Mouse (Mus musculus): ENCODE measurements at regions not wholly inside any gene's neighbourhood (a gene's known extent, or its start where the extent isn't known, plus 50 kb on each side); places are given as distances from the start of the nearest gene placed in this dataset.

- Histone ChIP-seq H3K36me3 (ENCODE audit: insufficient read depth, low read length) (no peaks in the 10 kb centered on the region), H3K9ac (replicated peaks; ENCODE audit: low read length, poor library complexity, severe bottlenecking) (no peak overlapping the region), H3K4me3 (ENCODE audit: low read depth, low read length) (no peak overlapping the region), H3K9me3 (ENCODE audit: low read length) (no peaks in the 10 kb centered on the region), H3K27ac (ENCODE audit: low read depth, low read length) (no peak overlapping the region), H3K4me1 (ENCODE audit: insufficient read depth, low read length) (0 out of 2 replicates have a peak, but pooled peaks cover 2% of the 10 kb centered on the region), H3K4me2 (ENCODE audit: low read depth, low read length, poor library complexity, severe bottlenecking) (no peak overlapping the region), H3K27me3 (ENCODE audit: insufficient read depth, low read length) (no peaks in the 10 kb centered on the region)
- no peak for DNase-seq (ENCODE audit: low spot score)
- 69% methylated on average over 8 of the region's 8 CpGs for WGBS
- no peak for TF ChIP-seq CTCF (IDR thresholded peaks at IDR 0.05)
- ATAC-seq (ENCODE audit: low FRiP score), result no peak
Observed at GRCm38 (mm10) chr9:46903491-46904220, 94.9 kb upstream of the Gm4791 start.

- Histone ChIP-seq H3K4me3 (ENCODE audit: low read depth, low read length) (no peak overlapping the region), H3K9ac (replicated peaks; ENCODE audit: low read length, poor library complexity, severe bottlenecking) (no peak overlapping the region), H3K4me2 (ENCODE audit: low read depth, low read length, poor library complexity, severe bottlenecking) (no peak overlapping the region), H3K27me3 (ENCODE audit: insufficient read depth, low read length) (no peaks in the 10 kb centered on the region), H3K36me3 (ENCODE audit: insufficient read depth, low read length) (no peaks in the 10 kb centered on the region), H3K4me1 (ENCODE audit: insufficient read depth, low read length) (0 out of 2 replicates have a peak, but pooled peaks cover 3% of the 10 kb centered on the region), H3K9me3 (ENCODE audit: low read length) (no peaks in the 10 kb centered on the region), H3K27ac (ENCODE audit: low read depth, low read length) (no peak overlapping the region)
- ATAC-seq (ENCODE audit: low FRiP score) (no peak), DNase-seq (ENCODE audit: low spot score) (no peak)
- WGBS, result 57% methylated on average over 2 of the region's 2 CpGs
- TF ChIP-seq CTCF (IDR thresholded peaks at IDR 0.05), result no peak
Observed at GRCm38 (mm10) chr9:46899283-46899682, 99.3 kb upstream of the Gm4791 start.

DNA sequence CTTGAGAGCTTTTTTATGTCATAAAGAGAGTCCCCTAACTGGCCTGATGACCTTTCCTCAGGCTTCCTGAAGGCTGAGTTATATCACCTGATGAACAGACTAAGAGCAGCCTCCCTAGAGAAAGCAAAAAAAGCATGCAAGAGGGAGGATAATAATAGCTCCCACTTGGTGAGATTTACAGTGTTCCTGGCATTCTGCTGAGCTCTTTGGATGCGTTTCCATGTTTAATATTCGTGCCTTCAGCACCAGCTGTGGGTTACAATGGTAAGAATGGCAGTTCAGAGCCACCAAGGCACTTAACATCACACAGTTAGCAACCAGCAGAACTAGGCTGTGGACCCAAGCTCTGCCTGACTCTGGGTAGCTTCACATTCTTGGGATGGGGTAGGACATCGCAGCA is 100.4 kb upstream of the Gm4791 start:
- Histone ChIP-seq H3K27ac (ENCODE audit: low read depth, low read length) (no peak overlapping the region), H3K4me3 (ENCODE audit: low read depth, low read length) (no peak overlapping the region), H3K9ac (replicated peaks; ENCODE audit: low read length, poor library complexity, severe bottlenecking) (no peak overlapping the region), H3K27me3 (ENCODE audit: insufficient read depth, low read length) (no peaks in the 10 kb centered on the region), H3K9me3 (ENCODE audit: low read length) (no peaks in the 10 kb centered on the region), H3K36me3 (ENCODE audit: insufficient read depth, low read length) (no peaks in the 10 kb centered on the region), H3K4me2 (ENCODE audit: low read depth, low read length, poor library complexity, severe bottlenecking) (no peak overlapping the region), H3K4me1 (ENCODE audit: insufficient read depth, low read length) (0 out of 2 replicates have a peak, but pooled peaks cover 3% of the 10 kb centered on the region)
- 67% methylated on average over 3 of the region's 3 CpGs for WGBS
- ATAC-seq (ENCODE audit: low FRiP score) (no peak), DNase-seq (ENCODE audit: low spot score) (no peak)
- TF ChIP-seq CTCF (IDR thresholded peaks at IDR 0.05), result no peak

DNA sequence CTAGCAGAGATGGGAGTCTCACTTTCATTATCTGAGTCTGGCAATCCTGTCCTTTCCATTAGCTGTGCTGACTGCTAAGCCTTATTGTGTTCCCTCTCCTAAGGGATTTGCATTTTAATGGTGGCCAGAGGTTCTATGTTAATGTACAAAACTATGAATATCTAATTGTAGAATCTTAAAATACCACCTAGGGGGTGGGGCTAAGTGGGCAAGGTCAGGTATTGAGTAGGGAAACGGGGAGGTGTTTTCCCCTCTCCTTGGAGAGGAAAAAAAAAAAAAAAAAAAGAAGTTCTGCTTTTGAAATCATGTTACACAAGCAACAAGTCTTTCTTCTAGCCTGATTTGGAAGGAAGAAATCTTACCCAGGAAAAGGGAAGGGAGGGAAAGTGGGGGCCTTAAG is 106.7 kb upstream of the Gm4791 start:
- DNase-seq (ENCODE audit: low spot score) (no peak), ATAC-seq (ENCODE audit: low FRiP score) (no peak)
- H3K4me3 ChIP-seq (ENCODE audit: low read depth, low read length), result no peak overlapping the region
- no peak overlapping the region for H3K27ac ChIP-seq (ENCODE audit: low read depth, low read length)
- no peaks in the 10 kb centered on the region for H3K9me3 ChIP-seq (ENCODE audit: low read length)
- H3K4me1 ChIP-seq (ENCODE audit: insufficient read depth, low read length), result no peaks in the 10 kb centered on the region
- WGBS, result 31% methylated on average over 1 of the region's 1 CpGs
- no peak for TF ChIP-seq CTCF (IDR thresholded peaks at IDR 0.05)
- H3K36me3 ChIP-seq (ENCODE audit: insufficient read depth, low read length), result no peaks in the 10 kb centered on the region
- H3K9ac ChIP-seq (replicated peaks; ENCODE audit: low read length, poor library complexity, severe bottlenecking), result no peak overlapping the region
- H3K27me3 ChIP-seq (ENCODE audit: insufficient read depth, low read length), result no peaks in the 10 kb centered on the region
- H3K4me2 ChIP-seq (ENCODE audit: low read depth, low read length, poor library complexity, severe bottlenecking), result no peak overlapping the region

DNA sequence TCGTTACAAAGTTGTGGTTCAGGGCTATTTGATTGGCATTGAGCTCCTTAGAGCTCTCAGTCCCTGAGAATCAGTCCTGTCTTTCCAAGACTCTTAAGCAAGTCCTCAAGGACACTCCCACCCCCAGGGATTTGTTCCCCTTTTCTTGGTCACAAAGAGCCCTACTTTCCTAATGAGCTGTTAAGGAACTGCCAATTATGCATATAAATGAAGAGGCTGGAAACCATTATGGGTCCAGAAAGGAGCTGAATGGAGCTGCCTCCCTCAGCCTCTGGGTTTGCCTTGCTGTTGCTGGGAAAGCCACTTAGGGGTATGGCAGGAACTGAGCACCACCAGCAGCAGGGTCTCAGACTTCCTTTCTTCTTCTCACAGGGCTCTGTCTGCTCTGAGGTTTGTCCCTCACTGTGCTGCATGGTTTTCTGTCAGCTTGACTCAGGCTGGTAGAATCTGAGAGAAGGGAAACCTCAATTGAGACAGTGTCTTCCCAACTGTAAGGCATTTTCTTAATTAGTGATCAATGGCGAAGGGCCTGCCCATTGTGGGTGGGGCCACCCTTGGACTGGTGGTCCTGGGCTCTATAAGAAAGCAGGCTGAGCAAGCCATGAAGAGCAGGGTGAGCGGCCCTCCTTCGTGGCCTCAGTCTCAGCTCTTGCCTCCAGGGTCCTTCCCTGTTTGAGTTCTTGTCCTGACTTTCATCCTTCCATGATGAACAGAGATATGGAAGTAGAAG is 108.4 kb upstream of the Gm4791 start:
- Histone ChIP-seq H3K4me3 (ENCODE audit: low read depth, low read length) (no peak overlapping the region), H3K9ac (replicated peaks; ENCODE audit: low read length, poor library complexity, severe bottlenecking) (no peak overlapping the region), H3K9me3 (ENCODE audit: low read length) (no peaks in the 10 kb centered on the region), H3K4me2 (ENCODE audit: low read depth, low read length, poor library complexity, severe bottlenecking) (no peak overlapping the region), H3K4me1 (ENCODE audit: insufficient read depth, low read length) (no peaks in the 10 kb centered on the region), H3K36me3 (ENCODE audit: insufficient read depth, low read length) (no peaks in the 10 kb centered on the region), H3K27ac (ENCODE audit: low read depth, low read length) (no peak overlapping the region), H3K27me3 (ENCODE audit: insufficient read depth, low read length) (no peaks in the 10 kb centered on the region)
- ATAC-seq (ENCODE audit: low FRiP score), result no peak
- WGBS, result 74% methylated on average over 4 of the region's 4 CpGs
- peak; percentile 35 for DNase-seq (ENCODE audit: low spot score)
- no peak for TF ChIP-seq CTCF (IDR thresholded peaks at IDR 0.05)
